Mouse (Mus musculus): Measurements from ENCODE around the gene Tmem43. TPM values are rescaled to one million over a fixed set of nuclear protein-coding genes. Genes with fewer than 3 reads are reported as not detected.

Tmem43 gene
- polyA plus RNA-seq, 1 experiment from 2014 or later: 72.0 TPM

- 93% methylated on average over 7 of the region's 7 CpGs for WGBS
- H3K27me3 ChIP-seq (ENCODE audit: low read depth, poor library complexity, severe bottlenecking): no peaks in the 10 kb centered on the region
- DNase-seq (ENCODE audit: low spot score): no peak
- H3K4me1 ChIP-seq: no peaks in the 10 kb centered on the region; the same call in 1 of the 2 replicates
- H3K36me3 ChIP-seq: peaks cover 44% of the 10 kb centered on the region
- no peak overlapping the region for H3K4me3 ChIP-seq
- H3K27ac ChIP-seq (replicated peaks): no peak overlapping the region
- H3K9me3 ChIP-seq (replicated peaks): no peaks in the 10 kb centered on the region
Observed at GRCm38 (mm10) chr6:91528265-91528664, 54.8 kb downstream of the Tmem43 start.

- DNase-seq (ENCODE audit: low spot score): no peak
- H3K9me3 ChIP-seq (replicated peaks): no peaks in the 10 kb centered on the region
- H3K36me3 ChIP-seq: peaks cover 20% of the 10 kb centered on the region
- H3K27ac ChIP-seq (replicated peaks): no peak overlapping the region
- H3K4me1 ChIP-seq: peaks cover 6% of the 10 kb centered on the region; the same call in 1 of the 2 replicates
- H3K4me3 ChIP-seq: no peak overlapping the region
- H3K27me3 ChIP-seq (ENCODE audit: low read depth, poor library complexity, severe bottlenecking): no peaks in the 10 kb centered on the region
- WGBS: 87% methylated on average over 8 of the region's 8 CpGs
Observed at GRCm38 (mm10) chr6:91530673-91531072, 57.2 kb downstream of the Tmem43 start.

- Histone ChIP-seq H3K27ac (replicated peaks) (no peak overlapping the region), H3K27me3 (ENCODE audit: low read depth, poor library complexity, severe bottlenecking) (no peaks in the 10 kb centered on the region), H3K4me3 (no peak overlapping the region), H3K4me1 (peaks cover 6% of the 10 kb centered on the region; the same call in 1 of the 2 replicates), H3K36me3 (peaks cover 18% of the 10 kb centered on the region), H3K9me3 (replicated peaks) (no peaks in the 10 kb centered on the region)
- no peak for DNase-seq (ENCODE audit: low spot score)
- WGBS: 90% methylated on average over 6 of the region's 6 CpGs
Observed at GRCm38 (mm10) chr6:91531276-91531675, 57.8 kb downstream of the Tmem43 start.

- Histone ChIP-seq H3K4me1 (peaks cover 6% of the 10 kb centered on the region; the same call in 1 of the 2 replicates), H3K36me3 (peaks cover 18% of the 10 kb centered on the region), H3K27me3 (ENCODE audit: low read depth, poor library complexity, severe bottlenecking) (no peaks in the 10 kb centered on the region), H3K27ac (replicated peaks) (no peak overlapping the region), H3K4me3 (no peak overlapping the region), H3K9me3 (replicated peaks) (no peaks in the 10 kb centered on the region)
- no peak for DNase-seq (ENCODE audit: low spot score)
- WGBS: 72% methylated on average over 6 of the region's 6 CpGs
Observed at GRCm38 (mm10) chr6:91532661-91533060, 59.2 kb downstream of the Tmem43 start.

- peaks cover 6% of the 10 kb centered on the region; the same call in 1 of the 2 replicates for H3K4me1 ChIP-seq
- no peaks in the 10 kb centered on the region for H3K27me3 ChIP-seq (ENCODE audit: low read depth, poor library complexity, severe bottlenecking)
- peaks cover 15% of the 10 kb centered on the region for H3K36me3 ChIP-seq
- no peaks in the 10 kb centered on the region for H3K9me3 ChIP-seq (replicated peaks)
- H3K27ac ChIP-seq (replicated peaks): no peak overlapping the region
- WGBS: 68% methylated on average over 5 of the region's 5 CpGs
- H3K4me3 ChIP-seq: no peak overlapping the region
- DNase-seq (ENCODE audit: low spot score): no peak
Observed at GRCm38 (mm10) chr6:91533359-91533758, 59.9 kb downstream of the Tmem43 start.

- H3K4me3 ChIP-seq: no peak overlapping the region
- H3K27me3 ChIP-seq (ENCODE audit: low read depth, poor library complexity, severe bottlenecking): no peaks in the 10 kb centered on the region
- H3K9me3 ChIP-seq (replicated peaks): no peaks in the 10 kb centered on the region
- H3K27ac ChIP-seq (replicated peaks): no peak overlapping the region
- 69% methylated on average over 2 of the region's 2 CpGs for WGBS
- H3K4me1 ChIP-seq: peaks cover 6% of the 10 kb centered on the region; the same call in 1 of the 2 replicates
- H3K36me3 ChIP-seq: peaks cover 11% of the 10 kb centered on the region
- no peak for DNase-seq (ENCODE audit: low spot score)
Observed at GRCm38 (mm10) chr6:91533771-91534170, 60.3 kb downstream of the Tmem43 start.

GRCm38 (mm10) chr6:91534268-91534667, 60.8 kb downstream of the Tmem43 start:
- Histone ChIP-seq H3K4me3 (no peak overlapping the region), H3K27ac (replicated peaks) (no peak overlapping the region), H3K9me3 (replicated peaks) (no peaks in the 10 kb centered on the region), H3K36me3 (peaks cover 6% of the 10 kb centered on the region), H3K4me1 (peaks cover 6% of the 10 kb centered on the region; the same call in 1 of the 2 replicates), H3K27me3 (ENCODE audit: low read depth, poor library complexity, severe bottlenecking) (no peaks in the 10 kb centered on the region)
- DNase-seq (ENCODE audit: low spot score): no peak
- 87% methylated on average over 4 of the region's 4 CpGs for WGBS

- Histone ChIP-seq H3K27ac (replicated peaks) (no peak overlapping the region), H3K27me3 (ENCODE audit: low read depth, poor library complexity, severe bottlenecking) (no peaks in the 10 kb centered on the region), H3K4me1 (peaks cover 6% of the 10 kb centered on the region; the same call in 1 of the 2 replicates), H3K36me3 (no peaks in the 10 kb centered on the region), H3K4me3 (no peak overlapping the region), H3K9me3 (replicated peaks) (no peaks in the 10 kb centered on the region)
- DNase-seq (ENCODE audit: low spot score): no peak
- WGBS: 71% methylated on average over 3 of the region's 3 CpGs
Observed at GRCm38 (mm10) chr6:91535231-91535630, 61.7 kb downstream of the Tmem43 start.

GRCm38 (mm10) chr6:91536047-91536765, 62.7 kb downstream of the Tmem43 start:
- no peak for DNase-seq (ENCODE audit: low spot score)
- Histone ChIP-seq H3K4me1 (peaks cover 6% of the 10 kb centered on the region; the same call in 1 of the 2 replicates), H3K27ac (replicated peaks) (no peak overlapping the region), H3K9me3 (replicated peaks) (no peaks in the 10 kb centered on the region), H3K4me3 (no peak overlapping the region), H3K27me3 (ENCODE audit: low read depth, poor library complexity, severe bottlenecking) (no peaks in the 10 kb centered on the region), H3K36me3 (no peaks in the 10 kb centered on the region)
- WGBS: 93% methylated on average over 11 of the region's 11 CpGs

Other genes with a start within 250 kb of the Tmem43 start
- 14.4 and 16.8 TPM in 2 replicates for gene Wnt7a, start 62.3 kb upstream of the Tmem43 start, polyA plus RNA-seq (2016; fragmentation: Nextera tagmentation; extraction: Ambion mirVana)
- 30.7 and 34.3 TPM in 2 replicates for gene Chchd4, start 157 bp upstream of the Tmem43 start, polyA plus RNA-seq (2016; fragmentation: Nextera tagmentation; extraction: Ambion mirVana)
- gene Xpc, start 42.2 kb downstream of the Tmem43 start, polyA plus RNA-seq (2016; fragmentation: Nextera tagmentation; extraction: Ambion mirVana): 22.8 and 24.3 TPM in 2 replicates
- 341 and 391 TPM in 2 replicates for gene Lsm3, start 42.2 kb downstream of the Tmem43 start, polyA plus RNA-seq (2016; fragmentation: Nextera tagmentation; extraction: Ambion mirVana)
- gene Slc6a6, start 210.3 kb downstream of the Tmem43 start, polyA plus RNA-seq (2016; fragmentation: Nextera tagmentation; extraction: Ambion mirVana): 49.5 and 63.7 TPM in 2 replicates